Mouse (Mus musculus) gastrocnemius, postnatal 14 days (tissue): ENCODE data around the gene A4galt. TPM values are rescaled to one million over a fixed set of nuclear protein-coding genes. Genes with fewer than 3 reads are reported as not detected.
"Not testable (repeated sequence)": the region's sequence is repeated elsewhere in the genome, so short reads cannot be mapped to it uniquely, and the experiment has no call there.

ENCODE experiments used
- DNase-seq: peaks from one replicate; pipeline ENCODE4 v3.0.0; 2021; ENCODE audit warnings: mixed read lengths
- intact Hi-C: fragments of 180-260 bp; cut with DNase I; formaldehyde crosslinking; loops from one replicate; pipeline ENCODE4 v1.15.1; 2025; ENCODE audit warnings: low total_unique reads
- long read RNA-seq, 2 experiments: library from polyadenylated mRNA; stranded (forward); transcript quantifications; one replicate each; pipeline ENCODE4 v2.0.0; 2021
- total RNA-seq, 2 experiments: library from RNA; stranded (reverse); gene quantifications; 2 replicates each; pipeline ENCODE4 v1.2.3; 2021

A4galt gene
- total RNA-seq = 1 to 10 TPM; 5.7 to 7.4 TPM
- long read RNA-seq, experiment 1 = 0 reads
- long read RNA-seq, experiment 2, partial matches to known transcripts = 0 of 2 reads
- long read RNA-seq, experiment 2, other reads (novel, unspliced or antisense) = 1 of 2 reads

- peak; percentile 52 for DNase-seq
- intact Hi-C loops = loop anchor here (5.0 kb wide), 1 partner anchor 39 kb away; no protein-coding TSS in a partner anchor
Measured at GRCm38 (mm10) chr15:83251176-83252004, at the start of gene A4galt. Gene A4galt (minus strand): TSS chr15:83251774.

- intact Hi-C loops = no loop called here
- no peak for DNase-seq
Measured at GRCm38 (mm10) chr15:83299916-83300582, 48.5 kb upstream of the A4galt start.

- intact Hi-C loops = no loop called here
- DNase-seq = no peak
Measured at GRCm38 (mm10) chr15:83299450-83299849, 47.9 kb upstream of the A4galt start.

- DNase-seq = no peak
- intact Hi-C loops = no loop called here
Measured at GRCm38 (mm10) chr15:83298810-83299209, 47.2 kb upstream of the A4galt start.

- no peak for DNase-seq
- intact Hi-C loops = no loop called here
Measured at GRCm38 (mm10) chr15:83298313-83298712, 46.7 kb upstream of the A4galt start.

GRCm38 (mm10) chr15:83296771-83297311 is 45.3 kb upstream of the A4galt start:
- intact Hi-C loops = no loop called here

GRCm38 (mm10) chr15:83296050-83296449 is 44.5 kb upstream of the A4galt start:
- intact Hi-C loops = no loop called here
- no peak for DNase-seq

More at GRCm38 (mm10) chr15:83296771-83297311, 45.3 kb upstream of the A4galt start:
- no peak for DNase-seq

GRCm38 (mm10) chr15:83294954-83295353 is 43.4 kb upstream of the A4galt start:
- DNase-seq = no peak
- intact Hi-C loops = no loop called here

GRCm38 (mm10) chr15:83293706-83294645 is 42.4 kb upstream of the A4galt start:
- intact Hi-C loops = no loop called here
- peak; percentile 52 for DNase-seq

GRCm38 (mm10) chr15:83293144-83293543 is 41.6 kb upstream of the A4galt start:
- DNase-seq = no peak
- intact Hi-C loops = no loop called here

- no peak for DNase-seq
- intact Hi-C loops = no loop called here
Measured at GRCm38 (mm10) chr15:83292261-83293056, 40.9 kb upstream of the A4galt start.

- DNase-seq = no peak
Measured at GRCm38 (mm10) chr15:83290899-83291298, 39.3 kb upstream of the A4galt start.

GRCm38 (mm10) chr15:83284828-83285227 is 33.3 kb upstream of the A4galt start:
- intact Hi-C loops = no loop called here
- DNase-seq = no peak

More at GRCm38 (mm10) chr15:83290899-83291298, 39.3 kb upstream of the A4galt start:
- intact Hi-C loops = no loop called here

- intact Hi-C loops = no loop called here
- no peak for DNase-seq
Measured at GRCm38 (mm10) chr15:83282397-83282796, 30.8 kb upstream of the A4galt start.

GRCm38 (mm10) chr15:83281303-83281702 is 29.7 kb upstream of the A4galt start:
- intact Hi-C loops = no loop called here
- DNase-seq = no peak

- intact Hi-C loops = no loop called here
- DNase-seq = no peak
Measured at GRCm38 (mm10) chr15:83278579-83278978, 27.0 kb upstream of the A4galt start.

- intact Hi-C loops = no loop called here
- DNase-seq = no peak
Measured at GRCm38 (mm10) chr15:83277451-83277850, 25.9 kb upstream of the A4galt start.

- intact Hi-C loops, DNase-seq: not testable (repeated sequence)
Measured at GRCm38 (mm10) chr15:83274237-83274636, 22.7 kb upstream of the A4galt start.
